Mouse (Mus musculus) forebrain, embryonic 10.5 days (tissue): ENCODE measurements at regions not wholly inside any gene's neighbourhood (a gene's known extent, or its start where the extent isn't known, plus 50 kb on each side); places are given as distances from the start of the nearest gene placed in this dataset.

Source experiments
- DNase-seq: peaks from one replicate; pipeline ENCODE4 v3.0.0-alpha.2; 2017; ENCODE audit warnings: low spot score; ENCODE audit errors: extremely low spot score
- H3K27ac ChIP-seq: fragments of 300-500 bp; sonication (generic); 2 replicates; pipeline ENCODE4 v1.5.1; 2016; ENCODE audit warnings: mild to moderate bottlenecking
- H3K27me3 ChIP-seq: fragments of 300-500 bp; sonication (generic); 2 replicates; pipeline ENCODE4 v1.6.1; 2016; ENCODE audit warnings: mild to moderate bottlenecking; ENCODE audit not compliant: poor library complexity, severe bottlenecking
- H3K36me3 ChIP-seq: fragments of 300-500 bp; sonication (generic); replicated peaks from 2 replicates; pipeline ENCODE4 v1.6.1; 2016; ENCODE audit warnings: mild to moderate bottlenecking, moderate library complexity
- H3K4me1 ChIP-seq: fragments of 300-500 bp; sonication (generic); 2 replicates; pipeline ENCODE4 v1.6.1; 2016
- H3K4me3 ChIP-seq: fragments of 300-500 bp; sonication (generic); 2 replicates; pipeline ENCODE4 v1.5.1; 2016; ENCODE audit warnings: mild to moderate bottlenecking, moderate library complexity
- H3K9me3 ChIP-seq: fragments of 300-500 bp; sonication (generic); 2 replicates; pipeline ENCODE4 v1.6.1; 2016; ENCODE audit warnings: mild to moderate bottlenecking, moderate library complexity
- WGBS: fragments of 180-500 bp; shearing (Covaris S2); methylation state at CpG from one replicate; pipeline ENCODE4 v1.1.7; 2016; 5-methylcytosine and 5-hydroxymethylcytosine counted together

DNA sequence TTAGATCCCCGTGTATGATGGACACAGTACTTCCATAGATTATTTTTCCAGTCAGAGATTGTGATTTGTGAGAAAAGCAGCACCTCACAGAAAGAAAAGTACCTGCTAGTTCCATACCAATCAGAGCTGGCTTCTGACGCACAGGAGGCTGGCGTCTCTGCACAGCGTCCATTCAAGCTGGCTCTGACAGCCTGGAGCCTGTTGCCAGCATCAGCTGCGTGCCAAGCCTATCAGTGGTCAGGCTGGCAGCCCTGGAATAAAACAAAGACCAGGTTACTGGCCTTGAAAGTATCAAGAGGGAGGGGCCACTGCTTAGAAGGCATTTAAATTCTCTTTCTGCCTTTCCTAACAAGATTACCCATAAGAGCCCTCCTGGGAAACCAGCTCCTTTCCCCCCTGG is 239.3 kb downstream of the Efnb2 start:
- no peaks in the 10 kb centered on the region for H3K36me3 ChIP-seq
- peaks cover 4% of the 10 kb centered on the region for H3K4me1 ChIP-seq
- no peaks in the 10 kb centered on the region for H3K9me3 ChIP-seq
- no peak for DNase-seq
- no peak overlapping the region for H3K4me3 ChIP-seq
- no peaks in the 10 kb centered on the region for H3K27me3 ChIP-seq
- WGBS, result 88% methylated on average over 5 of the region's 5 CpGs
- H3K27ac ChIP-seq, result no peak overlapping the region

DNA sequence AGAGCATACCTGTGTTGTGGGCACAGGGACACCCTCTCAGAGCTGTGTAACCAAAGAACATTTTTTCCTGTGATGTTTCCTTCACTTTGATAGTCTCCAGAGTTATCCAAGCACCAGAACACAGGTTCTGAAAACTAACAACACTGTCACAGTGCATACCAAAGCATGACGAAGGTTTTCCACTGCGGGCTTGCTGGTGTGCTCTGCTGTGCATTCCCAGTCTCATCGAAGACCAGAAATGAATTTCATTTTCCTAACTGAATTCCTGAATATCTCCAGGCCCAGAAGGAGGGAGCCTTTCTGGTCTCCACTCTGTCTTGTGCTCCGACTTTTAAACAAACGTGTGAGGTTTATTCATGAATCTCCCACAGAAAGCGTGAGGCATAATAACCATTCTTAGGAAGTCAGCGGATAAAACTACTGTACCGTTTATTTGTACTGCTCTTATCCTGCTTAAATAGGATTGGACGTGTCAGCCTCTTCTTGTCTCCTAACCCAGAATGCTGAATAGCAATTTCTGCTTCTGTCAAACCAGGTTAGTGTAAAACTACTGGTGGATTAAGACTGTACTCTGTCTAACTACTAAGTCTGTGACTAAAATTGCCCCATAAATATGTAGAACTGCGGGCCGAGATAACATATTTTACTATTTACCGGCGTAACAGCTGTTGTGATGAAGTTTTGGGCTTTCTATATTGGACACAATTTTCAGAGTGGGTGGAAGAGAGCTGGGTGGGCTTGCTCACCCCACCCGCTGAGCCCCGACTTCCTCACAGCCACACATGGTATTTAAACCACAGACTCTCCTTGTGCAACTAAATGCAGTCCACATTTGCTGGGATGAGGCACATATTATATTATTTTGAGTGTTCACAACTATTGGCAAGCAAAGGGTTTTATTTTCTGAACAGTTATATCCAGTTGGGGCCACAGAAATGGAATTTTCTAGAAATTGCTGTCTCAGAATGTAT is 241.4 kb downstream of the Efnb2 start:
- DNase-seq, result no peak
- Histone ChIP-seq H3K27me3 (no peaks in the 10 kb centered on the region), H3K4me1 (no peaks in the 10 kb centered on the region), H3K4me3 (no peak overlapping the region), H3K36me3 (no peaks in the 10 kb centered on the region), H3K27ac (no peak overlapping the region), H3K9me3 (no peaks in the 10 kb centered on the region)
- WGBS, result 89% methylated on average over 15 of the region's 15 CpGs

DNA sequence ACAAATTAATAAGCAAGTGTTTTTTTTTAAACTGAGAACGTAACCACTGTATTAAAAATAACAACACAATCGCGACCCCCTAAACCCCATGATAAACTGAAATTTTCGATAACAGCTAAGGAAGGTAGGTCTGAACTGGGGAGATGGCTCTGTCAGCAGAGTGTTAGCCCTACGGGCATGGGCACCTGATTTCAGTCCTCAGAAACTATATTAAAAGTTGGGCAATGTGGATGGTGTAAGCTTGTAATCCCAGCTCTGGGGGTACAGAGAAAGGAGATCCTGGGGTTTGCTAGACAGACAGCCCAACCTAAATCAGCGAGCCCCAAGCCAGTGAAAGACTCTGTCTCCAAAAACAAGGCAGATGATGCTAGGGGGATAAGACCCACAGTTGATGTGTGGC is 242.1 kb downstream of the Efnb2 start:
- Histone ChIP-seq H3K4me1 (no peaks in the 10 kb centered on the region), H3K36me3 (no peaks in the 10 kb centered on the region), H3K27ac (no peak overlapping the region), H3K4me3 (no peak overlapping the region), H3K27me3 (no peaks in the 10 kb centered on the region), H3K9me3 (no peaks in the 10 kb centered on the region)
- WGBS, result 94% methylated on average over 6 of the region's 6 CpGs
- no peak for DNase-seq

DNA sequence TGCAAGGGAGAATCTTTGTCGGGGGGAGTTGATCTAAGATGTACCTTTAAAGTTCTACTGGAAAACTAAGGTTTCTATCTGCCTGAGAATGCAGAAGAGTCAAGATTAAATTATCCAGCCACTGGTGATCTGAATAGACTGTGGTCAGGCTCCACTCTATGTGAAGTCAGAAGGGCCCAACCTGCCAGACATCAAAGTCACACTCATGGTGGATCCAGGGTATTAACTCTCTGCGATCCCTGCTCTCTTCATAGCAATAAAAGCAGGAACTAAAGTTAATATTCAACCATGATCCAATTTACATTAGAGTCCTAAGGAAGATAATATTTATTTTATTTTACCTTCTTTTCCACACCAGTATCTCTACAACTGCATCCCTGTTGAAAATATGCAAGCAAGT is 242.5 kb downstream of the Efnb2 start:
- no peaks in the 10 kb centered on the region for H3K36me3 ChIP-seq
- H3K9me3 ChIP-seq, result no peaks in the 10 kb centered on the region
- no peaks in the 10 kb centered on the region for H3K27me3 ChIP-seq
- no peak overlapping the region for H3K27ac ChIP-seq
- DNase-seq, result no peak
- WGBS, result 94% methylated on average over 2 of the region's 2 CpGs
- no peak overlapping the region for H3K4me3 ChIP-seq
- H3K4me1 ChIP-seq, result no peaks in the 10 kb centered on the region

DNA sequence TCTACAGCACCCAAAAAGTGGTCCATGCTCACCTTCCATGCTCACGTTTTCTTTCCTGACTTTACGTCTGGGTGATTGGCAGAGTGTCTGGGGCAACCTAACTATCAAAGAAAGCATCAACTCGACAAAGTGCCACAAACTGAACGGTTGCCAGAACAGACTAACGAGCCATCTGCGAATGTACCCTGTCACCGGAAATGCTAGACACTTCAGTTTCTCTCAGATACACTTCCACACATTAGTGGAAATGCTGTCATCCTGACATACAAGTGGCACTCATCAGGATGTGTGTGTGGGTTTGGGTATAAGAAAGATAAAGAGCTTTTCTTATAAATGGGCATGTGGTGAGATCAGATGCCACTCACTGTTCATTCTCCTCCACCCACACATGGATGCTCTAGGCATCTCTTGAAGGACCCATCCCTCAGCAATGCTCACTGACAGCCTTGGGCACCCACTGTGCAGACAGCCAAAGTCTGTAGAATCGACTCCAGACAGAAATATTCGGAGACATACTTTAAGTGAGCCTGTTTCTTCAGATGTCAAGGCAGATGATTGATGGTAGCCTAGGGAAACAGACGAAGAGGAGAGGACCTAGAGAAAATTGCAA is 244.8 kb downstream of the Efnb2 start:
- H3K27me3 ChIP-seq, result no peaks in the 10 kb centered on the region
- DNase-seq, result no peak
- H3K36me3 ChIP-seq, result no peaks in the 10 kb centered on the region
- H3K9me3 ChIP-seq, result no peaks in the 10 kb centered on the region
- H3K4me3 ChIP-seq, result no peak overlapping the region
- no peak overlapping the region for H3K27ac ChIP-seq
- H3K4me1 ChIP-seq, result no peaks in the 10 kb centered on the region
- 88% methylated on average over 10 of the region's 10 CpGs for WGBS

DNA sequence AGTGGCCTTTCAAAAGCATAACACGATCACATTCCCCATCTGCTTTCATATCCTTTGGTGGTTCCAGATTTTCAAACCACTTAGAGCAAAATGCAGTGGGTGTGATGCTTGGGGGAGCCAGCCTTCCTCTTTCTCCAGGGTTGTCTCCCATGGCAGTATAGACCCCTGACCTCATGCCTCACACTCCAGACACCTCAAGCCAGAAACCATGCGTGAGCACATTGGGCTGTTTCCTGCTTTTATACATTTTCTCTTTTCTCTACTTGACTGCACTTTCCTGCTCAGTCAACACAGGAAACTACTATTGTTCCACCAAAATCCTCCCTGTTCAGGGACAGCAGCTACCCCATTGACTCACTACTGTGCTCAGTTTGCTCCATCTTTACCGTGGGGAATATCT is 253.7 kb downstream of the Efnb2 start:
- no peaks in the 10 kb centered on the region for H3K27me3 ChIP-seq
- no peaks in the 10 kb centered on the region for H3K4me1 ChIP-seq
- no peak overlapping the region for H3K4me3 ChIP-seq
- 85% methylated on average over 3 of the region's 3 CpGs for WGBS
- DNase-seq, result no peak
- H3K9me3 ChIP-seq, result no peaks in the 10 kb centered on the region; the same call in 1 of the 2 replicates
- no peak overlapping the region for H3K27ac ChIP-seq
- H3K36me3 ChIP-seq, result no peaks in the 10 kb centered on the region

DNA sequence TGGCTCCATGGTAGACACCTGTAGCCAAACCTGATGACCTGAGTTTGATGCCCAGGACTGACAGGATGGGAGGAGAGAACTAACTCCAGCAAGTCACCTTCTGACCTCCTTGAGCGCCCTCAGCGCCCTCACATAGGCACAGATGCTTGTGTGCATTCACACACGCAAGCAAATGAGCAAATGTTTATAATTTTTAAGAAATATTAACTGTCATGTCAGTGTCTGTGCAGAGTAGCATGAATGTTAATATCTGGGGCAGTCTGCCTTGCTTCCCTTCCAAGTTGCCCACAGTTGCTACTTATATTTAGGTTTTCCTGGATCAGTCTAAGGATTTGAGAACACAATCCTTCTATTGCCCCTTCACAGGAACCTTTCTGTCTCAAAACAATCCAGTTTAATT is 257.6 kb downstream of the Efnb2 start:
- Histone ChIP-seq H3K4me3 (no peak overlapping the region), H3K27me3 (no peaks in the 10 kb centered on the region), H3K36me3 (no peaks in the 10 kb centered on the region), H3K27ac (no peak overlapping the region), H3K4me1 (no peaks in the 10 kb centered on the region), H3K9me3 (no peaks in the 10 kb centered on the region)
- no peak for DNase-seq
- 94% methylated on average over 3 of the region's 3 CpGs for WGBS

DNA sequence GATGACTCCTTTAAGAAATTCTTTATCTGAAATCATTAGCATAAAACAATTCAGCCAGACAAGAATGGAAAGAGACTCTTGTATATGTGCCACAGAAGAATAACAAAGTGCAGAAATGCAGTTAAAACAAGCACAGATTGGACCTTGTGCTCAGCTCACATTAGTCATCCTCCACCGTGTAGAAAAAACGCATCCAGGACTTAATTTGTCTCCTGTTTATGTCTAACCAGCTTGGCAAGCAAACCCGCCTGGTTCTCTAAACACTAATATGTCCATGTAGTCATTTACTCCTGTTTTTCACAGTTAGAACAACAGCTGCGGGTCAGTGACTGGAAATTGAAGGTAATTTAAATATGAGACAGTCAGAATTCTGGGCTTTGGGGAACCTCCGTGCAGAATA is 268.7 kb downstream of the Efnb2 start:
- no peak for DNase-seq
- no peaks in the 10 kb centered on the region for H3K4me1 ChIP-seq
- WGBS, result 89% methylated on average over 5 of the region's 5 CpGs

DNA sequence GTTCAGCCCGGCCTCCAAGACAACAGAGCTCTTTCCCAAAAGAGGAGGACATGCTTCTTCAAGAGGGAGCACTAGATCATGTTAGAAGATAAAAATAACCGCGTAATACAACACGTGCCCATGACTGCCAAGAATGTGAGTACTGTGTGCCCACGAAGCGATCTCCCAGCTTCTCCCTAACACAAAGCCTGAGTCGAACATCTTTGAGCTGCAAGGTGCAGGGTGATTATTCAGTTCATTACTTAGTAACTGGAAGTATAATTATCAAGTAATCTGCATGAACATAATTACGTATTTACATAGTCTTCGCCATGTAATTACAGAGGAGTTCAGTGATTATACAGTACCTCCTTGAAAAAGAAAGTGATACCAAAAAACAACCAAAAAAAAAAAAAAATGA is 269.7 kb downstream of the Efnb2 start:
- DNase-seq, result no peak
- Histone ChIP-seq H3K27ac (no peak overlapping the region), H3K36me3 (no peaks in the 10 kb centered on the region), H3K27me3 (no peaks in the 10 kb centered on the region), H3K4me3 (no peak overlapping the region), H3K9me3 (no peaks in the 10 kb centered on the region), H3K4me1 (no peaks in the 10 kb centered on the region)
- 93% methylated on average over 9 of the region's 9 CpGs for WGBS

More for the DNA sequence above, 268.7 kb downstream of the Efnb2 start:
- Histone ChIP-seq H3K27me3 (no peaks in the 10 kb centered on the region), H3K36me3 (no peaks in the 10 kb centered on the region), H3K9me3 (no peaks in the 10 kb centered on the region), H3K4me3 (no peak overlapping the region), H3K27ac (no peak overlapping the region)

DNA sequence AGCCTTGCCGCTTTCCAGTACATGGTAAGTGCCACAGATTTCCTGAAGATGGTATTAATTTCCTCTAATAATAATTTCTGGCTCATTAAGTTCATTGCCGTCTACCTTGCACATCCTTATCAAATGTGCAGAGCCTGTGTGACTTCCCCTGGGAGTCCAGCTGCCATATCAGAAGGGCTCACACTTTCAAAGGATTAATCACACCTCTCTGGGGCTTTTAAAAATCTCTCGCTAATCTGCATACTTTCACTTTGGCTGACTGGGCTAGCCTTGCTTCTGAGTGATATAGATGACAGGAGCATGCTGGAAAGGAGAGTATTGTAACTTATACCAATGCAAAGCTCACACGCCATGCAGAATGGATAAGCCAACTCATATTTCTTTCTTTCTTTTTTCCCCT is 282.8 kb downstream of the Efnb2 start:
- peaks cover 14% of the 10 kb centered on the region for H3K4me1 ChIP-seq
- H3K4me3 ChIP-seq, result no peak overlapping the region
- peaks cover 21% of the 10 kb centered on the region; the same call in 1 of the 2 replicates for H3K27me3 ChIP-seq
- H3K36me3 ChIP-seq, result no peaks in the 10 kb centered on the region
- no peaks in the 10 kb centered on the region for H3K9me3 ChIP-seq
- 57% methylated on average over 4 of the region's 4 CpGs for WGBS
- H3K27ac ChIP-seq, result no peak overlapping the region
- DNase-seq, result no peak

DNA sequence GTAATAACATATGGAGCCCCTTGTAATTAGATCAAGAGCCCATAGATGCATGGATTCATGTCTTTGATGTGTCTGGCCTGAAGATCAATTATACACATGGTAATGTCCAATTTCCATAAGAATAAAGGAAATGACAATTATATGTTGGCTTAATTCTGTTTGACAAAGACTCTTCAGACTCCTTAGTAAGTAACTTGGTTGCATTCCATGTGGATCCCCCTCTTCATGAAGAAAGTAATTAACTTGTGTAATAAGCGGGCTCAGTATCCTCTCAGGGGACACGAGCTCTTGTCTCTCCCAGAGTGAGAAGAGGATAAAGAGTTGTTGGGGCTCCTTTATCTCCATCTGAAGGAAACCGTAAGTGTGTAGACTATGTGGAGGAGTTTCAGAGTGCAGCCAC is 284.3 kb downstream of the Efnb2 start:
- Histone ChIP-seq H3K9me3 (no peaks in the 10 kb centered on the region), H3K4me3 (no peak overlapping the region), H3K4me1 (peaks cover 14% of the 10 kb centered on the region), H3K36me3 (no peaks in the 10 kb centered on the region), H3K27me3 (peaks cover 25% of the 10 kb centered on the region; the same call in 1 of the 2 replicates), H3K27ac (no peak overlapping the region)
- 61% methylated on average over 3 of the region's 3 CpGs for WGBS
- DNase-seq, result no peak

DNA sequence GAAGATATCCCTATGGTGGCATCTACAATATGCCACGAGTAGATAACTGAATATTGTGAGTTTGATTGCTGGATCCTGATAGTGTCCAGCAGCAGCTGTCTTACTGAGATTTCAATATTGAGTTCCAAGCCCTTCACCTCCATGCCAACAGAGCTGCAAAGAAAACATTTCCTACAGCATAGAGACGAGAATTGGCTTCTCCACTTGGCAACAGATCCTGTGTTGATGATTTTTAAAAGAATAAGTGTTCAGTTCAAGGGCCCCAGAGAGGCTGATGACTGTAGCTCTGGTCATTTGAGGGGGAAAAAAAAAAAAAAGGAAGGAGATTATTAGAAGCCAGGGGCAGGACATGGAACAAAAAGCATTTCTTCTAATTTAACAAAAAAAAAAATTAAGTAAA is 284.7 kb downstream of the Efnb2 start:
- WGBS, result 78% methylated on average over 2 of the region's 2 CpGs
- Histone ChIP-seq H3K27ac (no peak overlapping the region), H3K4me1 (peaks cover 14% of the 10 kb centered on the region), H3K36me3 (no peaks in the 10 kb centered on the region), H3K4me3 (no peak overlapping the region), H3K9me3 (no peaks in the 10 kb centered on the region), H3K27me3 (peaks cover 25% of the 10 kb centered on the region; the same call in 1 of the 2 replicates)
- DNase-seq, result no peak

DNA sequence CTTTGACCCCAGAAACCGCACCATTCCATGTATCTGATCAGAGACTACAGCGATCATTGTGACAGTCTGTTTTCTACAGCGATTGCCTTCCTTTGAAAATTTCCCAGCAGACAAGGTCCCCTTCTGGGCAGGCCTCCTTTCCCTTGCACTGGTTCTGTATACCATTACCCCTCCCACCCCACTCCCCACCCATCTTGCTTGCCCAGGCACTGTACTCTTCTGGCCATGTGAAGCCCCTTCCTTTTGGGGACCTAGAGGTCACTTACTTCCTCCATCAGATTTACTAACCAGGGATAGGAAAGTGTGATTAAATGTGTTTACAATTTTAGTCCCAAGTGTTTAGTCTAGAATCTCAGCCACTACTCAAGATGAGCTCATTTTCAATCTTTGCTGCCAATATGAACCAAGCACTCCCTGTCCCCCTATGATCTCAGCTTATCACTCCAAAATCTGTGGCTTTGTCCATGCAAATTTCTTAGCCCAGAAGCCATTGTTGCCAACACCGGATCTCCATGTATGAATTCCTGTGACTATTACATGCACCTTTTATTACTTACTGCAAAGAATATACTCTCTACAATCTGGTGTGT is 293.7 kb downstream of the Efnb2 start:
- no peak for DNase-seq
- no peaks in the 10 kb centered on the region for H3K36me3 ChIP-seq
- 0 out of 2 replicates have a peak, but pooled peaks cover 4% of the 10 kb centered on the region for H3K27me3 ChIP-seq
- peaks cover 5% of the 10 kb centered on the region; the same call in 1 of the 2 replicates for H3K4me1 ChIP-seq
- 93% methylated on average over 4 of the region's 4 CpGs for WGBS
- no peak overlapping the region for H3K27ac ChIP-seq
- no peaks in the 10 kb centered on the region for H3K9me3 ChIP-seq
- H3K4me3 ChIP-seq, result no peak overlapping the region
